Mouse (Mus musculus) urinary bladder, postnatal 4 days (tissue): Measurements from ENCODE around the gene Evx2.

Experiments used
- DNase-seq, 2 experiments: peaks; one replicate each; pipeline ENCODE4 v3.0.0; 2021 to 2022; ENCODE audit warnings: low spot score in 2 of 2

Evx2 gene

DNA sequence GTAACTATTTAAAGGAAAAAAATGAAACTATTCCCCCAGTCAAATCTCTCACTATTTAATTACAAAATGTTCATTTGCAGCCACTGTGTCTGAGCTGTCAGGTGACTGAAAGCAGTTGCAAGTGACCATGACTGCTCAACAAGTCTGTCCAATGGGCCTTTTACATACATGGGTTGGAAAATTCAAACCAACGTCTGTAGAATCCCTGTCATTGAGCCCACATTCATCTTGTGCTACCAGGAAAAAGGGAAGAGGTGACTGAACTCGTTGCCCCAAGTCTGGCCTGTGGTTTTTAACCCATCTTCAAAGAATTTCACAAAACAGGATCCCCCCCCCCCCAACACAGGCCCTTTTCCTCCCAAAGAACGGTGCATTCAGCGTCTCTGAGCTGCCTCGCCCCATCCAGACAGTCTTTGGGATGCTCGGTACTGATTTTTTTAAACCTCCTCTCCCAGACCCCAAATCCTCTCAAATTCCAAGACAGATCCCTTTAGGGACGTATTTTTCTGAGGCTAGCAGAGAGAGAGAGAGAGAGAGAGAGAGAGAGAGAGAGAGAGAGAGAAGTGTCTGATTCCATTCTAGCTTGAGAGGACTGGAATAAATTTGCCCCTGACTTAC is 36.6 kb upstream of the Evx2 start:
- DNase-seq, result no peak

DNA sequence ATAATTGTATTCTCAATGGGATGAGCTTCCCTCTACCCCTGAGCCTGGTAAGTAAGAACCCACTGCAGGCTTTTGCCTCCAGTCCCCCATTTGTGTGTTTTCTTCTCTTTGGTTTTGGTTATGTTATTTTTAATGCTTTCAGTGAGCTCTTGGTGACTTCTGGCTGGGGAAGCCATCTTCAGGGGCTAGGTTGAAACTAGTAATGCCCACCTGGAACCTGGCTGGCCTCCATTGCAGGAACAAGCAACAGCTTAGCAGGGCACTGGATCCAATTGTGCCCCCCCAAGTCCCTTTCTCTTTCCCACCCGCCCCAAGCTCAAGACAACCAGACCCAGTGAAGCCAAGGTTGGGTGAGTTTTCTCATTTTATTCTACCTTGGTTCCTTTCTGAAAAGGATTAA is 36.0 kb upstream of the Evx2 start:
- no peak for DNase-seq

DNA sequence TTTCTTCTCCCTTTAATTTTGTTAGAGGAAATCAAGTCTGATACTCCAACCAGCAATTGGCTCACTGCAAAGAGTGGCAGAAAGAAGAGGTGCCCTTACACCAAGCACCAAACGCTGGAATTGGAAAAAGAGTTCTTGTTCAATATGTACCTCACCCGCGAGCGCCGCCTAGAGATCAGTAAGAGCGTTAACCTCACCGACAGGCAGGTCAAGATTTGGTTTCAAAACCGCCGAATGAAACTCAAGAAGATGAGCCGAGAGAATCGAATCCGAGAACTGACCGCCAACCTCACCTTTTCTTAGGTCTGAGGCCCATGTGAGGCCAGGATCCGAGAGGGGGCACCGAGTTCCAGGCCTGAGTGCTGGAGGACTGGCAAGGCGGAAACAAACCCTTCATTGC is 34.7 kb upstream of the Evx2 start:
- DNase-seq, result no peak

DNA sequence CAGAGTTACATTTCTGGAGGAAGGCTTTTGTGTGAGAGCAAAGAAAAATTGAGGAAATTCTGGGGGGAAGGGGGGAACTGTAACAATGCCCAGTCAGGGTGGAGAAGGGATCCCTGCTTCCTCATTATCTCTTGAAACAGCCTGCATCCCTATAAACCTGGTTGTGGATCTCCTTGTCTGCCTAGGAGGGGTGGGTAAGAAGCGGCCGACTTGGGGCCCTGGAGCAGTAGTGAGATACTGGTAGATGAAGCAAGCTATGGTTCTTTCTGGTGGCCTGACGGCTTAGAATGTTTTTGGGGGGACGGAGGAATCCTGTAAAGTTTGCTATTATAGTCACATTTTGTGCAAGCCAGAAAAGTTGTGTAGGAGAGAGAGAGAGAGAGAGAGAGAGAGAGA is 34.1 kb upstream of the Evx2 start:
- no peak for DNase-seq

DNA sequence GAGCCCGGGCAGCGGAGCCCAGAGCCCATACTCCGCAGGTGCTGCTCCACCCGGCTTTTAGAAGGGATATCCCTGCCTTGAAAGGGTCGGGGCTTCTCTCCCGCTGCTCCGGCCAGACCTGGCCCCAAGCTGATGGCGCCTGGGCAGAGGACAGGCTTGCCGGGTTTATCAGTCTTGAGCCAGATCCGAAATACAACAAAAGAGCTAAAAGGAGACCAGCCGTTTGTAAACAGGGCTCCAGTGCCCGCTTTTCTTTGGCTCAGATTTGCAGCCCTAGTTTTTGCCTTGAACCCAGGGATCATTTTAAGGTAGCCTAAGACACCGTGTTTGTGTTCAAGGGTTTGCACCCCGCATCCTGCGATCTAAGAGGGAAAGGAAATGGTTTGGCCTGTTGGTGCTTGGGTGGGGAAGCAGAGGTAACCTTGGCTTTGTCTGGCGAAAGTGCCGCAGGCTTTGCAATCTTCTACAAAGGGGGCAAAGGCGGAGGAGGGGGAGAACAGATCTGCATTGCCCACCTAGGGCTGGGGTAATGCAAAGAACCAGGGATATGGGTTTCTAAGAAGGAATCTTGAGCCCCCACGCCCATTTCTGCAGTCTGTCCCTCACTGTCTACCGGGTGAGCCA is 33.6 kb upstream of the Evx2 start:
- DNase-seq, result no peak

DNA sequence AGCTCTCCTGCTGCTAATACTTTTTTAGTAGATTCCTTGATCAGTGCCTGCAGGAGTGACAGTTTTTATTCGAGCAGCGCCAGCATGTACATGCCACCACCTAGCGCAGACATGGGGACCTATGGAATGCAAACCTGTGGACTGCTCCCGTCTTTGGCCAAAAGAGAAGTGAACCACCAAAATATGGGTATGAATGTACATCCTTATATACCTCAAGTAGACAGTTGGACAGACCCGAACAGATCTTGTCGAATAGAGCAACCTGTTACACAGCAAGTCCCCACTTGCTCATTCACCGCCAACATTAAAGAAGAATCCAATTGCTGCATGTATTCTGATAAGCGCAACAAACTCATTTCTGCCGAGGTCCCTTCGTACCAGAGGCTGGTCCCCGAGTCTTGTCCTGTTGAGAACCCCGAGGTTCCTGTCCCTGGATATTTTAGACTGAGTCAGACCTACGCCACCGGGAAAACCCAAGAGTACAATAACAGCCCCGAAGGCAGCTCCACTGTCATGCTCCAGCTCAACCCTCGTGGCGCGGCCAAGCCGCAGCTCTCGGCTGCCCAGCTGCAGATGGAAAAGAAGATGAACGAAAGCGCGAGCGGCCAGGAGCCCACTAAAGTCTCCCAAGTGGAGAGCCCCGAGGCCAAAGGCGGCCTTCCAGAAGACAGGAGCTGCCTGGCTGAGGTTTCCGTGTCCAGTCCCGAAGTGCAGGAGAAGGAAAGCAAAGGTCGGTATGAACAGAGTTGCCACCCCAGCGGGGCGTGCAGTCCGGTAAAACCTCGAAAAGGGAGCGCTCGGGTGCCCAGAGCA is 32.8 kb upstream of the Evx2 start:
- no peak for DNase-seq

DNA sequence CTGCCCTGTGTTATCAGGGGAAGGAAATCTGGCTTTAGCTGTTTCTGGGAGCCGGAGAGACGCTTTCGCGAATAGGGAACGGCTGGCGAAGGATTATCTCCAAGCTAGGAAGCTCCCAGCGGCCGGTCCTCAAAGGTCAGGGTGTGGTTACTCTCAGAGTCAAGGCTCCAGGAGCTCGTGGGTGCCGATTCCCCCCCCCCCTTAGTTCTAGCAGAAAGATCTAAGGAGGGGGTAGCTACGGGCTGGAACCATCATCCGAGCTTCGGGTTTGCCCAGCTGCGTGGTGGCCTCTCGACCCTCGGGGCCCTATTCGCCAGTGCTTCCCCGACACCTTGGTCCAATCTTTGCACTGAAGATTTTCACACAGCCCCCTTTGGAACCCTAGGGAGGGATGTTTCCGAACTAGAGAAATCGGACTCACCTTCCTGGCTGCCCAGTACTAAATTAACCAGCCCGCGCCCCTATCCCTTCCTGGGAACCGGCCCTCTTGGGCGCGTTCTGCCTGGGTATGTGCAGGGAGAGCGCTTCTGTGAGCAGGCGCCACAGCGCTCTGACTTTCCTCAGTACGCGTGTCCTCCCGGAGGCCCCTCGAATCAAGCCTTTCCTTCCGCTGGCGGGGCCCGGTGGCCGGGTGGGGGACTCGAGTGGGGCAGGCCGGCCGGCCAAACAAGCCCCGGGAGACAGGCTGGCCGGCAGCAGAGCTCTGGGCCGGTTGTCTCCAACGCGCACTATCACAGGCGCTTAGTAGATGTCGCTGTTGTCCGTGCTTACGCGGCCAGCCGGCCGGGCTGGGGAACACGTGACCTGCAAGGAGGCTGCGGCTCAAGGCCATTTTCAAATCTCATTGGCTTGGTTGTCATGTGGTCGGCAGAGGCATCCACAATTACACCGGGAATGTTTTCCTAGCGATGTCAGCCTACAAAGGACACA is 31.9 kb upstream of the Evx2 start, which contains the start of gene Hoxd10:
Gene Hoxd10 (plus strand): TSS at position 903 of the 930 bp plus-strand sequence.
- peak in 1 of 2 experiments; percentile 82 for DNase-seq

DNA sequence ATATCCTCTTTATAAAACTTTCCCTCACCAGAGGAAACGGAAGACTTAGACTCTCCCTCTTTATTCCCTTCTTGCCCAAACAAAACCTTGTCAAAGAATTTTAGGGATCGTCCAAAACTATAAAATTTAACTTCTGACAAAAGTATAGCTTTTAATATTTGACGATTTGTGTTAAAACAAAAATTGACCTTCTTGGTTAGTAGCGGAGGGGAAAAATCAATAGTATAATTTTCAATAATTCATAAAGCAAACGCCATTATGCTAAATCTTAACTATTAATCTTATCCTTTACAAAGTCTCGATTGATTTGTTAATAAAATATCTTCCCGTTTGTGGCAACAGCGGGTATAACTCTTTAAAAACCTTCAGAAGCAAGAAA is 31.0 kb upstream of the Evx2 start:
- DNase-seq, result no peak

DNA sequence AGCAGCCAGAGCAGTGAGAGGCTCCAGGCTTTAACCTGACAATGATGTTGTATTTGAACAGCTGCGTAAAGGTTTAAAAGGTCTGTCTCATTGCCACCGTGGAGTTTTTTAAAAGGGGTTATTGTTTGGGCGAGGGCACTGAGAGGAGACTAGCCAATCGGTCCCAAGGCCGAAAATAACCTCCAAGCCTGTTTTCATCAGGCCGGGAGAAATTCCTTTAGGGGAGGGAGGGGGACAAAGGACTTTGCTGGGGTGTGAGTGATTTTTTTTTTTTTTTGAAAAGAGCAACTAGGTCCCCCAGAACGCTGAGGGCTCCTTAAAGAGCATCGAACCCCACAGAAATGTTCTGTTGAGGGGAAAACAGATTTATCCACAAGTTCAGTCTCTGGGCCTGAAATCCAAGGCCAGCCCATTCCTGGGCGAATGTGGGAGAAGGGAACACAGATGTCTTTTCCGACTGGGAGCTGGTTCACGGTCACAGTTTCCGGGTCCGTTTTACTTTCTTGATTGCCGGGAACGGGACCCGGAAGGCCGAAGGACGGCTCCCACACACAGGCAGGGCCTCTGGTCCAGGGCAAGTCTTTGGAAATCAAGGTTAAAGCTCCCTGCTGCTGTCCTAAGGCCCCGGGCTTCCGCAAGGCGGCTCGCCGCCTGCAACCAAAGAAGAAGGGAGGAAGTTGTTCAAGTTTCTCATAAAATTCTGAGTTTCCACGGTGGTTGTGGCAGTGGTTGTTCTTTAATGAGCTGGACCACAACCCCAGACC is 30.4 kb upstream of the Evx2 start:
- DNase-seq, result peak in 1 of 2 experiments; percentile 25

DNA sequence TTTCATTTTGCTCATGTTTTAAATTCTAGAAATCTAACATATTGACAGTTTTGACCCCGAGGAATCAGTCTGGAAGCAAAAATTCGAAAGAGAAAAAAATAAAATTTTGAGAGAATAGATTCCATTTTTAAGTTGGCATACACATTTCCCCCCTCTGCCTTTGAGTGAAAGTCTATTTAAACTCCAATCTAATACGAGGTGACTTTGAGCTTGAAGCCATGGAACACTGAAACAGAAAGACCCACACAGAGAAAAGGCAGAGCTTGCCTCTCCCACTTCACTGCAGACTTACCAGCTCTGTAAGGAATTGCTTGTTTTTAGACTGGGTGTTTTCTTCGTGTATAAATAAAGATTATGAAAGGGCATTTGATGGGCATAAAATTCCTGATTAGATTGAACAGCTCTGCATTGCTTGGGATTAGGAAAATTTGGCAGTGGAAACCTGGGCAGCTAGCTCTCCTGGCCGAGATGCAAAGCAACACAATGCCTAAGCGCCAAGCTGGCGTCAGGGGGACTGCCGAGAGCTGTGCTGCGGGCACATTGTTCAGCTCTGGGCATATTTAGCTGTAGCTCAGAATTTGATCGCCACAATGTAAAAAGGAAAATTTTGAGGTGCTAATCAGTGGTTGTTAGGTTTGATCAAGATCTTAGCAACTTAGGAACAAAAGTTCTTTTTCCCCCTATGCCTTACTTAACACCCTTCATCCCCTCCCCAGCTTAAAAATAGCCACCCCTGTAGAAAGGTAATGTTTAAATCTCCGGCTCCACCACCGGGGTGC is 29.6 kb upstream of the Evx2 start:
- DNase-seq, result no peak

DNA sequence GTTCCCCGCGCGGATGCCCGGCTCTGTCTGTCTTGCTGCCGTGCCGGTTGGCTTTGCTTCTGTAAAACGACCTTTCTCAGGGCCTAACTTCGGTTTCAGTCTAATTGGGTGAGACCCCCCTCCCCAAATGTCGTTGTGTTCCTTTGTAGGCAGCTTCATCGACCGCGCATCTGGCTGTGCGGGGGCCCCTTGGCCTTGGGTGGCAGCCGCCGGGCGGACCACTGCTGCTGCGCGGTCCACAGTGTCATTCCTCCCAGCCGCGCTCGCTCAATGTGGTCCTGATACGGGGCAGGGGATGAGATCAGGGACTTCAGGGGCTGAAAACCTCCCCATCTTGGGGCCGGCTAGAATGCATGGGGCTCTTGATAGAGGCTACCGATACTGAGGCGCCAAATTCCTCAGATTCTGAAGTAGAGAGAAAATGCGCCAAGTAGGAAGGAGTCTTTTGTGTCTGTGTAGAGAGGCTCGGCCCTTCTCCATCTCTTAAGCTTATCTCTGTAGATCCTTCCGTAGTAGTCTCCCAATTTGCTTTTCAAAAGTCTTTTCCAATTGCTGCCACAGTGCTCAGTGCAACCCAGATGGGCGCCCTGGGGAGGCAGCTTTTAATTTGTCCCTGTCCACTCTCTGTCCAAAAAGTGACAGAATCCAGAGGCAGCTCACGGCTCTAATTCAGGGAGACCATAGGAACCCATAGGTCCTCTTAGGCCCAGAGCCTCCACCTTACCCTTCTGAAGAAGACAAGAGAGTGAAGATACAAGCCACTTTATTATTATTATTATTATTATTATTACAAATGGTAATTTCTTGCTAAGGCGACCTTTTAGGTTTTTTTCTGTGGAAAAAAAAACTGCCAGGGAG is 28.6 kb upstream of the Evx2 start:
- peak in 1 of 2 experiments; percentile 24 for DNase-seq

DNA sequence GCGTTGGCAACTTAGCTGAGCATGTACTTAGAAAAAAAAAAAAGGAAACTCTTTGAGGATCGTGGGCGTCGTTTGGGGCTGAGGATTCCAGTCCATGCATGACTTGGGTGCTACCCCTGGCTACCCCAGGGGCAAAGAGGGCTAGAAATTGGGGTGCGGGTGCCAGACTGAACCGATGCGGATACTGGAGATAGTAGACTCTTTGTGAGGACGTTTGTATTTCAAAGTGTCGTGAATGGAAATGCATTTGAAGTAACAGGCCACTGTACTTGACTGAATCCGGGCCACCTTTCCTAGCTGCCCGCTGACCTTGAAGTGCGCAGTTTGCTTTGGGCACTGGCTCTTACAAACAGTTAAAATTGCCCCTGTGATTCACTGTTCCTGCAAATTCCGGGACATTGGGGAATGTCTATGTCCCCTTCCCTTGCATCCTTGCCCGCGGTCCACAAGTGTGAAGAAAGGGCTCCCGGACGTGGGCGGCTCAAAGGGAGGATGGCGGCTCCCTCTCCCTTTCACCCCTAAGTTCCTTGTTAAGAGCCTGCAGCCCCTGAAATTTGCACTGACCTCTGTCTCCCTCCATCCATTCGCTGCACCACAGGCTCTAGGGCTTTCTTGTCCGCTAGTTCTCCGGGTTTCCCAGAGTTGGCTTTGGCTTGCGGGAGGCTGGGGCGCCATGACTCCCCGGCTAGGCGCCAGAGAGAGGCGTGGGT is 27.8 kb upstream of the Evx2 start:
- DNase-seq, result no peak

DNA sequence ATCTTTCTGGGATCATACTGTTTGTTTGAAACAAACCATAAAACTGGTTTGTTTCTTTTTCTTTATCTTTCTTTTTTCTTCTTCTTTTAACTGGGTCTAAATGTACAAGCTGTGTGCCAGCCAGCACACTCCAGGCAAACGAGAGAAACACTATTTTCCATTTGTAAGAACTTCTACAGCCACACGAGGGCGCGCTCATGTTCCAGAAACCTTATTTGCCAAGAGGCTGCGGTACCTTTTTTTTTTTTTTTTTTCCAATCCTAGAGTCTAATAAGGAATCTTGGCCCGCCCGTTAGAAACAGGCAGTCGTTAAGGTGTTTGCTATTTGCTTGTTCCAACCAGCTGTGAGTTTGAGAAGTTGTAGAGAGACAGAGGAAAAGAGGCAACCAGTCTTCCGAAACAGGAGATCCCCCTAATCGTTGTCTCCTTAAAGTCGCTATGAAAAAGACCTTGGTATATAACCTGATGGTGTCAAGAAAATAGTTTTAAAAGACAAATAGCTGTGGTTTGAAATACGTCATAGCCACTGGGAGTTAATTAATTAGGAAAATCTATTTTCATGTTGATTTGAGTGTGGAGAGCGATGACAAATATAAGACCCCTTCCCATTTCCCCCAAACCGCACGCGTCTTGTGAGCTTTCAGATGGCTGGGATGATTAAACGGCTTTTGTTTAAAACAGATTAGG is 27.1 kb upstream of the Evx2 start:
- peak in 1 of 2 experiments; percentile 46 for DNase-seq

DNA sequence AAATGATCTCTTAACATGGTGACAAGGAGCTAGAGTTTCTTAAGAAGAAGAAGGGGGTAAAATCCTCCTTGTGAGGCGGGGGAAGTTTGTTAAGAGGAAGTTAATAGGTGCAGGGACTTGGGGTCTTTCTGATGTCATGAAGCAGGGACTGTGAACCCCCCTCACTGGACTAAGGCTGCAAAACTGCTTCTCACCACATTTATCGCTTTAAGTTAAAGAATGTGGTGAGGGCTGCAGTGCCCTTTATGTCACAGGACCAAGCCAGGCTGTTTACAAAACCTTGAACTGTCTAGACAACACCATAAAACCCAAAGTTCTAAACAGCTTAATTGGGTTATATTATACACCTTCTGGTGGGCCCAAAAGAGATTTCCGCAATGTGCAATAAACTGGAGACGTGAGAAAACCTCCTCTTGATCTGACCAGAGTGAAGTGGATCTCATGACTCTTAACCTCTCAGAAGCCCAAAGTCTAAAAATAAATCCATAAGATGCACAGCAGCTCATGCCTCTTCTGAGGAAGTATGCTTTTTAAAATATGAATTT is 25.8 kb upstream of the Evx2 start:
- DNase-seq, result no peak

DNA sequence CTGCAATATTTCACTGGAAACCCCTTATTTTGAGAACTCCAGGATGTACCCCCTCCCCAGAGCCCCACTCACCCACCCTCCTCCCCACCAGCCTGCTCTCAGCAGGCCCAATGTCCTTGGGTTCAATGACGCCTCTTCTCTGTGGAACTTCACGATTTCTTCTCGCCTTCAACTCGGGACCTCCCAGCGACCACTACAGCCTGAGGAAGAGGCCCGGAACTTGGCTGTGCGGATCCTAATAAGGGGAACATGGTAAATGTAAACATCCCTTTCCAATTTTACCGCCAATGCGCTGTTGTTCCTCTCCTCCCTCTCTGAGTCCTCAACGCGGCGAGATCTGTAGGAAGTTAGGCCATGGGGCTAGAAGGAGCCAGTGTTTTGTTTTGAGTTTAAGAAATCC is 24.7 kb upstream of the Evx2 start:
- no peak for DNase-seq

DNA sequence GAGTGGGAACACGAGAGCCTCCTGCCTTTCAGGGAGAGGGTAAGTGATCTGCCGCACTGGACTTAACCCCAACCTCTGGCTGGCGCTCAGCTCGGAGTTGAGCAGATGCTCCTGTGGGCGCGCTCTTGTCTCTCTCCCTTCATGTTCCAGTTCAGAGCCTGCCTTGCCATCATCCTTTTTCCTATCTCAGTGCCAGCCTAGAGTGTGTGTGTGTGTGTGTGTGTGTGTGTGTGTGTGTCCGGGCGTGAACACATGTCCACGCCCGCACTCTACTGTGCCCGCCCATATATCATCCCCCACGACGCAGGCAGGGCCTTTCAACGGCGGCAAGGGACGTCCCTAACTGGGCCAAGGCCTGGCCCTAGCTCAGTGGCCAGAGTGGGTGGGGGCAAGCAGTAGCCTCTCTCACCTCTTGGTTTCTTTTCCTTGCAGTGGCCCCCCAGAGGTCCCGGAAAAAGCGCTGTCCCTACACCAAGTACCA is 24.2 kb upstream of the Evx2 start:
- DNase-seq, result peak in 1 of 2 experiments; percentile 58

DNA sequence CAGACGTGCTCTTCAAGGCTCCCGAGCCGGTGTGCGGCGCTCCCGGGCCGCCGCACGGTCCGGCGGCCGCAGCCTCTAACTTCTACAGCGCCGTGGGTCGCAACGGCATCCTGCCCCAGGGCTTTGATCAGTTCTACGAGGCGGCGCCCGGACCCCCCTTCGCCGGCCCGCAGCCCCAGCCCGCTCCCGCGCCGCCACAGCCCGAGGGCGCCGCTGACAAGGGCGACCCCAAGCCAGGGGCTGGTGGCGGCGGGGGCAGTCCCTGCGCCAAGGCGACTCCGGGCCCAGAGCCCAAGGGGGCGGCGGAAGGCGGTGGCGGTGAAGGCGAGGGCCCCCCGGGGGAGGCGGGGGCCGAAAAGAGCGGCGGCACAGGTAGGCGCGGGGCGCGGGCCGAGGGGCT is 23.4 kb upstream of the Evx2 start:
- peak in 1 of 2 experiments; percentile 57 for DNase-seq
